Mouse (Mus musculus) heart, postnatal 0 days (tissue): ENCODE results near the gene Tcaf2. TPM values are rescaled to one million over a fixed set of nuclear protein-coding genes. Genes with fewer than 3 reads are reported as not detected.

ENCODE experiments used
- ATAC-seq: fragments of 200-750 bp; cut with Nextera tagmentation; 2 replicates; pipeline ENCODE4 v1.8.0; 2017; ENCODE audit warnings: low read depth, moderate number of reproducible peaks, moderate library complexity; ENCODE audit not compliant: insufficient read depth
- DNase-seq: peaks from one replicate; pipeline ENCODE4 v3.0.0-alpha.2; 2016; ENCODE audit warnings: low spot score
- H3K27ac ChIP-seq: fragments of 300-500 bp; sonication (generic); 2 replicates; pipeline ENCODE4 v1.5.1; 2014; ENCODE audit warnings: low read depth, mild to moderate bottlenecking
- H3K27me3 ChIP-seq: fragments of 300-500 bp; sonication (generic); 2 replicates; pipeline ENCODE4 v1.6.1; 2014; ENCODE audit warnings: low read length, mixed read lengths; ENCODE audit not compliant: control insufficient read depth, insufficient read depth
- H3K36me3 ChIP-seq: fragments of 300-500 bp; sonication (generic); replicated peaks from 2 replicates; pipeline ENCODE4 v1.6.1; 2014; ENCODE audit warnings: low read length, mixed read lengths; ENCODE audit not compliant: control insufficient read depth, insufficient read depth
- H3K4me1 ChIP-seq: fragments of 300-500 bp; sonication (generic); 2 replicates; pipeline ENCODE4 v1.6.1; 2014; ENCODE audit warnings: antibody characterized with exemption; ENCODE audit not compliant: control insufficient read depth, insufficient read depth
- H3K4me2 ChIP-seq: fragments of 300-500 bp; sonication (generic); 2 replicates; pipeline ENCODE4 v1.6.1; 2014; ENCODE audit warnings: low read depth, mild to moderate bottlenecking, low read length, moderate library complexity
- H3K4me3 ChIP-seq: fragments of 300-500 bp; sonication (generic); 2 replicates; pipeline ENCODE4 v1.5.1; 2014; ENCODE audit warnings: low read depth, low read length
- H3K9ac ChIP-seq: fragments of 300-500 bp; sonication (generic); replicated peaks from 2 replicates; pipeline ENCODE4 v1.6.1; 2014; ENCODE audit warnings: low read depth, low read length, mixed read lengths
- H3K9me3 ChIP-seq: fragments of 300-500 bp; sonication (generic); replicated peaks from 2 replicates; pipeline ENCODE4 v1.6.1; 2016; ENCODE audit warnings: low read length; ENCODE audit not compliant: control insufficient read depth
- CTCF ChIP-seq: IDR thresholded peaks from 2 replicates; pipeline ENCODE4 v1.5.1; 2016; ENCODE audit warnings: antibody characterized with exemption, control low read depth, low read depth
- EP300 ChIP-seq: IDR thresholded peaks from 2 replicates; pipeline ENCODE4 v1.6.1; 2016; ENCODE audit warnings: antibody characterized with exemption, low read depth
- WGBS: fragments of 180-500 bp; shearing (Covaris S2); extraction: QIAGEN DNeasy Blood & Tissue Kit; methylation state at CpG from one replicate; pipeline ENCODE4 v1.1.7; 2014; 5-methylcytosine and 5-hydroxymethylcytosine counted together
- polyA plus RNA-seq: library from polyadenylated mRNA; unstranded; fragments of >200 nt; fragmentation: Nextera tagmentation; extraction: Ambion mirVana; gene quantifications from 2 replicates; pipeline ENCODE4 v1.2.1, GENCODE M21; 2015
- total RNA-seq: library from RNA; depleted of rRNA; stranded (reverse); fragments of >200 nt; gene quantifications from 2 replicates; pipeline ENCODE4 v1.2.3, GENCODE M21; 2014; ENCODE audit warnings: low replicate concordance; rRNA removed

The Tcaf2 gene
- total RNA-seq (2.0 and 2.7 TPM in 2 replicates), polyA plus RNA-seq (1.2 and 1.5 TPM in 2 replicates)

- Histone ChIP-seq H3K36me3 (no peaks in the 10 kb centered on the region), H3K9me3 (no peaks in the 10 kb centered on the region), H3K4me2 (peak within 1 kb of the TSS; percentile 62), H3K9ac (0 out of 2 replicates have a peak within 1 kb of the TSS, but pooled peaks have one; percentile 14), H3K4me3 (peak within 1 kb of the TSS; percentile 47), H3K4me1 (no peaks in the 10 kb centered on the region), H3K27me3 (no peaks in the 10 kb centered on the region), H3K27ac (no peak within 1 kb of the TSS)
- TF ChIP-seq CTCF, result peak; percentile 91
- TF ChIP-seq EP300, result no peak
- 0% methylated on average over 23 of the region's 23 CpGs for WGBS
- DNase-seq, result peak; percentile 84
- ATAC-seq, result peak; percentile 99
Measured at GRCm38 (mm10) chr6:42644912-42645549, at the start of gene Tcaf2. TSS of gene Tcaf2 (minus strand) at chr6:42645254.

GRCm38 (mm10) chr6:42692517-42693190, 47.6 kb upstream of the Tcaf2 start:
- Histone ChIP-seq H3K4me2 (peak overlapping the region; percentile 87), H3K36me3 (peaks cover 4% of the 10 kb centered on the region; the same call in 1 of the 2 replicates), H3K27ac (peak overlapping the region; percentile 89), H3K9me3 (no peaks in the 10 kb centered on the region), H3K27me3 (no peaks in the 10 kb centered on the region), H3K9ac (peak overlapping the region; percentile 79), H3K4me3 (peak overlapping the region; percentile 79), H3K4me1 (peaks cover 4% of the 10 kb centered on the region)
- no peak for TF ChIP-seq CTCF
- no peak for TF ChIP-seq EP300
- WGBS, result under 1% methylated on average over 32 of the region's 32 CpGs
- DNase-seq (peak; percentile 88), ATAC-seq (peak; percentile 90)

- Histone ChIP-seq H3K4me2 (peak overlapping the region; percentile 87), H3K27me3 (no peaks in the 10 kb centered on the region), H3K4me3 (peak overlapping the region; percentile 79), H3K4me1 (peaks cover 4% of the 10 kb centered on the region), H3K9me3 (no peaks in the 10 kb centered on the region), H3K36me3 (0 out of 2 replicates have a peak, but pooled peaks cover 7% of the 10 kb centered on the region), H3K9ac (peak overlapping the region; percentile 79), H3K27ac (peak overlapping the region; percentile 89)
- 0% methylated on average over 10 of the region's 10 CpGs for WGBS
- TF ChIP-seq EP300, result no peak
- TF ChIP-seq CTCF, result no peak
- DNase-seq (peak; percentile 90), ATAC-seq (peak; percentile 86)
Measured at GRCm38 (mm10) chr6:42692154-42692516, 47.1 kb upstream of the Tcaf2 start.

GRCm38 (mm10) chr6:42689761-42690160, 44.7 kb upstream of the Tcaf2 start:
- Histone ChIP-seq H3K27me3 (no peaks in the 10 kb centered on the region), H3K9ac (no peak overlapping the region), H3K4me3 (no peak overlapping the region), H3K36me3 (peaks cover 22% of the 10 kb centered on the region), H3K27ac (no peak overlapping the region), H3K9me3 (no peaks in the 10 kb centered on the region), H3K4me1 (peaks cover 4% of the 10 kb centered on the region), H3K4me2 (no peak overlapping the region)
- TF ChIP-seq EP300, result no peak
- no peak for TF ChIP-seq CTCF
- no peak for ATAC-seq
- no peak for DNase-seq

- no peaks in the 10 kb centered on the region for H3K27me3 ChIP-seq
- DNase-seq (no peak), ATAC-seq (no peak)
- WGBS, result 85% methylated on average over 5 of the region's 5 CpGs
- H3K4me2 ChIP-seq, result no peak overlapping the region
- H3K9ac ChIP-seq, result no peak overlapping the region
- TF ChIP-seq EP300, result no peak
- no peak; the same call in 1 of the 2 replicates for TF ChIP-seq CTCF
- no peaks in the 10 kb centered on the region for H3K9me3 ChIP-seq
- peaks cover 4% of the 10 kb centered on the region for H3K4me1 ChIP-seq
- H3K4me3 ChIP-seq, result no peak overlapping the region
- H3K36me3 ChIP-seq, result peaks cover 24% of the 10 kb centered on the region
- H3K27ac ChIP-seq, result no peak overlapping the region
Measured at GRCm38 (mm10) chr6:42687907-42688306, 42.9 kb upstream of the Tcaf2 start.
